Mouse (Mus musculus) thymus, adult 2 months (tissue): ENCODE results near the gene Dnajc30. TPM values are rescaled to one million over a fixed set of nuclear protein-coding genes. Genes with fewer than 3 reads are reported as not detected.
A peak's percentile ranks its signal among the peaks of the same experiment; 100 is the strongest.

Experiments
- DNase-seq: peaks from one replicate; pipeline ENCODE4 v3.0.0; 2021
- H3K27ac ChIP-seq: fragments of 200-500 bp; 2 replicates; pipeline ENCODE4 v1.5.1; 2012; ENCODE audit warnings: low read length, control low read depth; ENCODE audit not compliant: control insufficient read depth, insufficient read depth
- H3K27me3 ChIP-seq: fragments of 200-500 bp; 2 replicates; pipeline ENCODE4 v1.6.1; 2012; ENCODE audit warnings: mild to moderate bottlenecking, low read length, moderate library complexity, mixed read lengths; ENCODE audit not compliant: control insufficient read depth, insufficient read depth
- H3K36me3 ChIP-seq: fragments of 200-500 bp; 2 replicates; pipeline ENCODE4 v1.6.1; 2012; ENCODE audit warnings: mild to moderate bottlenecking, low read length, moderate library complexity; ENCODE audit not compliant: control insufficient read depth, insufficient read depth
- H3K4me1 ChIP-seq: fragments of 200-500 bp; replicated peaks from 2 replicates; pipeline ENCODE4 v1.6.1; 2012; ENCODE audit warnings: low read length; ENCODE audit not compliant: control insufficient read depth, insufficient read depth
- H3K4me3 ChIP-seq: fragments of 200-500 bp; 2 replicates; pipeline ENCODE4 v1.5.1; 2012; ENCODE audit warnings: mild to moderate bottlenecking, low read length, control low read depth, moderate library complexity; ENCODE audit not compliant: control insufficient read depth, insufficient read depth
- CTCF ChIP-seq: fragments of 200-500 bp; IDR thresholded peaks from 2 replicates; pipeline ENCODE4 v1.5.1; 2012; ENCODE audit warnings: mild to moderate bottlenecking, control low read depth, low read length, moderate library complexity, borderline replicate concordance; ENCODE audit not compliant: control insufficient read depth, poor library complexity, insufficient read depth; ENCODE audit errors: extremely low read depth
- POLR2A ChIP-seq: fragments of 200-500 bp; IDR thresholded peaks from 2 replicates; pipeline ENCODE4 v1.6.1; 2012; ENCODE audit warnings: mild to moderate bottlenecking, low read length, control low read depth, moderate library complexity; ENCODE audit not compliant: control insufficient read depth, poor library complexity, insufficient read depth; ENCODE audit errors: extremely low read depth
- WGBS: fragments of 180-500 bp; shearing (Covaris S2); methylation state at CpG from one replicate; pipeline ENCODE4 v1.1.7; 2018; 5-methylcytosine and 5-hydroxymethylcytosine counted together
- polyA plus RNA-seq: library from polyadenylated mRNA; depleted of rRNA; stranded (reverse); fragments of >200 nt; gene quantifications from 2 replicates; pipeline ENCODE4 v1.2.3, GENCODE M21; 2012; rRNA removed

Dnajc30 gene
- polyA plus RNA-seq, 1 experiment, result 26.8 TPM

GRCm38 (mm10) chr5:135107521-135108501, 43.8 kb downstream of the Dnajc30 start:
- H3K27me3 ChIP-seq, result peaks cover 9% of the 10 kb centered on the region; the same call in 1 of the 2 replicates
- peaks cover 10% of the 10 kb centered on the region for H3K4me1 ChIP-seq
- WGBS, result 14% methylated on average over 40 of the region's 40 CpGs
- TF ChIP-seq POLR2A (no peak), CTCF (no peak)
- H3K4me3 ChIP-seq, result no peak overlapping the region
- H3K36me3 ChIP-seq, result no peaks in the 10 kb centered on the region
- DNase-seq, result peak; percentile 38
- H3K27ac ChIP-seq, result no peak overlapping the region

GRCm38 (mm10) chr5:135109017-135109416, 45.0 kb downstream of the Dnajc30 start:
- no peak for DNase-seq
- 74% methylated on average over 6 of the region's 6 CpGs for WGBS
- H3K4me3 ChIP-seq, result no peak overlapping the region
- no peaks in the 10 kb centered on the region for H3K36me3 ChIP-seq
- TF ChIP-seq POLR2A (no peak), CTCF (no peak)
- H3K27ac ChIP-seq, result no peak overlapping the region
- peaks cover 9% of the 10 kb centered on the region; the same call in 1 of the 2 replicates for H3K27me3 ChIP-seq
- peaks cover 10% of the 10 kb centered on the region for H3K4me1 ChIP-seq

- Histone ChIP-seq H3K27me3 (peaks cover 9% of the 10 kb centered on the region; the same call in 1 of the 2 replicates), H3K4me3 (no peak overlapping the region), H3K36me3 (no peaks in the 10 kb centered on the region), H3K4me1 (peaks cover 10% of the 10 kb centered on the region), H3K27ac (no peak overlapping the region)
- TF ChIP-seq CTCF (no peak), POLR2A (no peak)
- WGBS, result 91% methylated on average over 3 of the region's 3 CpGs
- DNase-seq, result no peak
These were observed 45.4 kb downstream of the Dnajc30 start for GRCm38 (mm10) chr5:135109426-135109825.

- H3K4me3 ChIP-seq, result no peak overlapping the region
- WGBS, result 8% methylated on average over 6 of the region's 6 CpGs
- no peak for DNase-seq
- H3K36me3 ChIP-seq, result no peaks in the 10 kb centered on the region
- TF ChIP-seq POLR2A (no peak), CTCF (no peak)
- H3K27ac ChIP-seq, result no peak overlapping the region
- peaks cover 9% of the 10 kb centered on the region; the same call in 1 of the 2 replicates for H3K27me3 ChIP-seq
- H3K4me1 ChIP-seq, result peaks cover 10% of the 10 kb centered on the region
These were observed 46.0 kb downstream of the Dnajc30 start for GRCm38 (mm10) chr5:135109976-135110375.

- WGBS, result 84% methylated on average over 12 of the region's 12 CpGs
- Histone ChIP-seq H3K4me1 (no peaks in the 10 kb centered on the region), H3K36me3 (no peaks in the 10 kb centered on the region), H3K27me3 (no peaks in the 10 kb centered on the region; the same call in 1 of the 2 replicates), H3K4me3 (no peak overlapping the region), H3K27ac (no peak overlapping the region)
- TF ChIP-seq POLR2A, result no peak
- TF ChIP-seq CTCF, result no peak
- DNase-seq, result no peak
These were observed 49.8 kb downstream of the Dnajc30 start for GRCm38 (mm10) chr5:135113782-135114181.

- H3K4me1 ChIP-seq, result no peaks in the 10 kb centered on the region
These were observed 51.2 kb downstream of the Dnajc30 start for GRCm38 (mm10) chr5:135115241-135115640.

More at GRCm38 (mm10) chr5:135115241-135115640, 51.2 kb downstream of the Dnajc30 start:
- Histone ChIP-seq H3K27ac (no peak overlapping the region), H3K27me3 (no peaks in the 10 kb centered on the region; the same call in 1 of the 2 replicates), H3K4me3 (no peak overlapping the region), H3K36me3 (no peaks in the 10 kb centered on the region)
- 63% methylated on average over 8 of the region's 8 CpGs for WGBS
- no peak for TF ChIP-seq POLR2A
- no peak for TF ChIP-seq CTCF
- no peak for DNase-seq

Other genes with a start within 250 kb of the Dnajc30 start
- not detected in 2 replicates for gene Tmem270, start 157.5 kb upstream of the Dnajc30 start, polyA plus RNA-seq
- 1.8 and 1.9 TPM in 2 replicates for gene Cldn13, start 148.7 kb upstream of the Dnajc30 start, polyA plus RNA-seq
- gene Mettl27, start 131.8 kb upstream of the Dnajc30 start, polyA plus RNA-seq, result 24.9 and 26.7 TPM in 2 replicates
- 55.4 and 57.8 TPM in 2 replicates for gene Cldn4, start 117.3 kb upstream of the Dnajc30 start, polyA plus RNA-seq
- 14.7 and 15.0 TPM in 2 replicates for gene Cldn3, start 78.0 kb upstream of the Dnajc30 start, polyA plus RNA-seq
- 71.7 and 84.8 TPM in 2 replicates for gene Abhd11, start 55.0 kb upstream of the Dnajc30 start, polyA plus RNA-seq
- gene Stx1a, start 40.7 kb upstream of the Dnajc30 start, polyA plus RNA-seq, result 20.3 and 23.7 TPM in 2 replicates
- 116 and 125 TPM in 2 replicates for gene Bud23, start 757 bp downstream of the Dnajc30 start, polyA plus RNA-seq
- 1.8 and 2.3 TPM in 2 replicates for gene Vps37d, start 14.1 kb downstream of the Dnajc30 start, polyA plus RNA-seq
- gene Mlxipl, start 25.7 kb downstream of the Dnajc30 start, polyA plus RNA-seq, result 22.5 and 31.5 TPM in 2 replicates
- 18.5 and 18.7 TPM in 2 replicates for gene Tbl2, start 85.5 kb downstream of the Dnajc30 start, polyA plus RNA-seq
- 61.1 and 67.0 TPM in 2 replicates for gene Bcl7b, start 104.1 kb downstream of the Dnajc30 start, polyA plus RNA-seq
- 56.1 and 68.7 TPM in 2 replicates for gene Baz1b, start 123.1 kb downstream of the Dnajc30 start, polyA plus RNA-seq
- gene Fzd9, start 187.0 kb downstream of the Dnajc30 start, polyA plus RNA-seq, result 0.06 and 0.58 TPM in 2 replicates